Mouse (Mus musculus) erythroblast, embryonic 14.5 days (primary cell): ENCODE data around the gene Ppp1r18.

Experiments used
- GATA1 ChIP-seq: IDR thresholded peaks from 2 replicates; pipeline ENCODE4 v1.6.1; 2012; ENCODE audit warnings: low read length, inconsistent platforms, mixed read lengths
- TAL1 ChIP-seq: IDR thresholded peaks from 3 replicates; pipeline ENCODE4 v1.6.1; 2012; ENCODE audit warnings: low read length, inconsistent platforms, mixed read lengths

DNA sequence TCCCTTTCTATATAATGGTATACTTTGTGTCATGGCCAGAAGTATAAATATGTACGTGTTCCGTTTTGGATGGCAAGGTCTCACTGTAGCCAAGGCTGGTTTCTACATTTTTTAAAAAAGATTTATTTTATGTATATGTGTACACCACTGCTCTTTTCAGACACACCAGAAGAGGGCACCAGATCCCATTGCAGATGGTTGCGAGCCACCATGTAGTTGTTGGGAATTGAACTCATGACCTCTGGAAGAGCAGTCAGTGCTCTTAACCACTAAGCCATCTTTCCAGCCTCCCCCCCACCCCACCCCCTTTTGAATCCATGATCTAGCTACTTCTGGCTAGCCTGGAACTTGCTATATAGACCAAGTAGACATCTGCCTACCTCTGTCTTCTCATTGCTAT lies 21.9 kb upstream of the Ppp1r18 start:
- TF ChIP-seq TAL1 (no peak), GATA1 (no peak)
